Mouse (Mus musculus): ENCODE data around the gene Gm16381. TPM values are rescaled to one million over a fixed set of nuclear protein-coding genes. Genes with fewer than 3 reads are reported as not detected.
"Not testable (repeated sequence)": the region's sequence is repeated elsewhere in the genome, so short reads cannot be mapped to it uniquely, and the experiment has no call there.

Gene Gm16381
- not detected in 2 replicates for polyA plus RNA-seq (2014; fragmentation: Nextera tagmentation; extraction: Ambion mirVana)

- not testable (repeated sequence) for H3K4me2 ChIP-seq (ENCODE audit: low read length); ATAC-seq (ENCODE audit: insufficient number of reproducible peaks, insufficient read depth, low FRiP score, low read depth); H3K27ac ChIP-seq (replicated peaks in 1 of 2; ENCODE audit: control insufficient read depth in 1 of 2, insufficient read depth in 1 of 2, low read depth in 2 of 2, low read length in 2 of 2); H3K27me3 ChIP-seq (ENCODE audit: control insufficient read depth, insufficient read depth, low read length); H3K4me3 ChIP-seq (ENCODE audit: control insufficient read depth in 1 of 2, insufficient read depth in 1 of 2, low read depth in 1 of 2, low read length in 2 of 2); H3K36me3 ChIP-seq (ENCODE audit: control insufficient read depth, insufficient read depth, low read length); H3K9me3 ChIP-seq (ENCODE audit: control insufficient read depth, low read length); H3K9ac ChIP-seq (ENCODE audit: low read length); H3K4me1 ChIP-seq (ENCODE audit: control insufficient read depth in 2 of 2, insufficient read depth in 2 of 2, low read length in 2 of 2)
- 49% methylated on average over 1 of the region's 2 CpGs for WGBS
These were observed at the start of gene Gm16381 for GRCm38 (mm10) chr12:87644520-87644919. Gene Gm16381, minus strand, starts transcription at chr12:87644620.

GRCm38 (mm10) chr12:87652916-87653703 is 8.7 kb upstream of the Gm16381 start:
- H3K4me1 ChIP-seq (ENCODE audit: control insufficient read depth in 2 of 2, insufficient read depth in 2 of 2, low read length in 2 of 2); H3K27me3 ChIP-seq (ENCODE audit: control insufficient read depth, insufficient read depth, low read length); ATAC-seq (ENCODE audit: insufficient number of reproducible peaks, insufficient read depth, low FRiP score, low read depth); H3K36me3 ChIP-seq (ENCODE audit: control insufficient read depth, insufficient read depth, low read length); H3K4me2 ChIP-seq (ENCODE audit: low read length); H3K9me3 ChIP-seq (ENCODE audit: control insufficient read depth, low read length); H3K9ac ChIP-seq (ENCODE audit: low read length); H3K27ac ChIP-seq (replicated peaks in 1 of 2; ENCODE audit: control insufficient read depth in 1 of 2, insufficient read depth in 1 of 2, low read depth in 2 of 2, low read length in 2 of 2); H3K4me3 ChIP-seq (ENCODE audit: control insufficient read depth in 1 of 2, insufficient read depth in 1 of 2, low read depth in 1 of 2, low read length in 2 of 2): not testable (repeated sequence)
- 74% methylated on average over 2 of the region's 4 CpGs for WGBS

DNA sequence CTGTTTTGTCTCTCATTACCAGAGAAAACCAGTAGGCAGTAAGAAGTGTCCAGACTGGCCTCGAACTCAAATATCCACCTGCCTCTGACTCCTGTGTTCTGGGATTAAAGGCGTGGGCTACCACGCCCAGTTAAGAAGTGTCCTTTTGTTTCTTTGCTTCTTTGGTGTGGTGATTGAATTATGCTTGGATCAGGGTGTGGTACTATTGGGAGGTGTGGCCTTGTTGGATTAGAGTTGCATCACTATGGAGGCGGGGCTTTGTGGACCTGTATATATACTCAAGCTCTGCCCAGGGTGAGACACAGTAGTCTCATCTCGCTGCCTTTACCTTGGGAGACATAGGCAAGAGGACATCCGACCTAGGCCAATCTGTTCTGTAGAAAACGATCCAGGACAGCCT is 25.9 kb downstream of the Gm16381 start, which contains the start of gene Gm4027:
Gm4027 (plus strand) TSS at position 301 of the 400 bp plus-strand sequence.
- not testable (repeated sequence) for ATAC-seq (ENCODE audit: insufficient number of reproducible peaks, insufficient read depth, low FRiP score, low read depth); H3K4me2 ChIP-seq (ENCODE audit: low read length); H3K27me3 ChIP-seq (ENCODE audit: control insufficient read depth, insufficient read depth, low read length)

DNA sequence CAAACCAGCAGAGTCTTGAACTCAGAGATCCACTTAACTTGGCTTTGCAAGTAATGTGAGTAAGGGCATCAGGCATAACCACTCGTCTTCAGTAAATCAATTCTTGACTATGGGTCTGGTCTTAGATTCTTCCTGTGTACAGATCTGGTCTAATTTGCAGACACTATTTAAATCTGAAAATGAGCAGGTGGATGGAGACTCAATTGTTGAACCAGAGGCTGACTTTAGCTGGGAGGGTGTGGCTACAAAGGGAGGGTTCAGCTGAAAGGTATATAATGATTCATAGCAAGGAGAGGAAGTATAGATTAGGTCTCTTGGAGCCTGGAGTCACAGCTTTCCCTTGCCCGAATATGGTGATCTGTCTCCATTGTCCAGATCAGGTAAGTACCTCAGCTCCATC is 42.0 kb downstream of the Gm16381 start, which contains the start of gene Oog1:
Oog1 (plus strand) TSS at position 301 of the 400 bp plus-strand sequence.
- 76% methylated on average over 1 of the region's 2 CpGs for WGBS
- H3K4me2 ChIP-seq (ENCODE audit: low read length); H3K9me3 ChIP-seq (ENCODE audit: control insufficient read depth, low read length): not testable (repeated sequence)

More for the DNA sequence above, 25.9 kb downstream of the Gm16381 start, which contains the start of gene Gm4027:
- H3K4me3 ChIP-seq (ENCODE audit: control insufficient read depth in 1 of 2, insufficient read depth in 1 of 2, low read depth in 1 of 2, low read length in 2 of 2); H3K9ac ChIP-seq (ENCODE audit: low read length); H3K27ac ChIP-seq (replicated peaks in 1 of 2; ENCODE audit: control insufficient read depth in 1 of 2, insufficient read depth in 1 of 2, low read depth in 2 of 2, low read length in 2 of 2); H3K9me3 ChIP-seq (ENCODE audit: control insufficient read depth, low read length); H3K4me1 ChIP-seq (ENCODE audit: control insufficient read depth in 2 of 2, insufficient read depth in 2 of 2, low read length in 2 of 2); H3K36me3 ChIP-seq (ENCODE audit: control insufficient read depth, insufficient read depth, low read length): not testable (repeated sequence)
- 77% methylated on average over 4 of the region's 7 CpGs for WGBS

GRCm38 (mm10) chr12:87601388-87601787 is 43.0 kb downstream of the Gm16381 start:
- not testable (repeated sequence) for H3K27ac ChIP-seq (replicated peaks in 1 of 2; ENCODE audit: control insufficient read depth in 1 of 2, insufficient read depth in 1 of 2, low read depth in 2 of 2, low read length in 2 of 2); ATAC-seq (ENCODE audit: insufficient number of reproducible peaks, insufficient read depth, low FRiP score, low read depth); H3K4me1 ChIP-seq (ENCODE audit: control insufficient read depth in 2 of 2, insufficient read depth in 2 of 2, low read length in 2 of 2); H3K36me3 ChIP-seq (ENCODE audit: control insufficient read depth, insufficient read depth, low read length); H3K27me3 ChIP-seq (ENCODE audit: control insufficient read depth, insufficient read depth, low read length); H3K9ac ChIP-seq (ENCODE audit: low read length); H3K4me2 ChIP-seq (ENCODE audit: low read length); H3K4me3 ChIP-seq (ENCODE audit: control insufficient read depth in 1 of 2, insufficient read depth in 1 of 2, low read depth in 1 of 2, low read length in 2 of 2); H3K9me3 ChIP-seq (ENCODE audit: control insufficient read depth, low read length)
- 8% methylated on average over 2 of the region's 2 CpGs for WGBS

More for the DNA sequence above, 42.0 kb downstream of the Gm16381 start, which contains the start of gene Oog1:
- H3K9ac ChIP-seq (ENCODE audit: low read length); H3K27ac ChIP-seq (replicated peaks in 1 of 2; ENCODE audit: control insufficient read depth in 1 of 2, insufficient read depth in 1 of 2, low read depth in 2 of 2, low read length in 2 of 2); ATAC-seq (ENCODE audit: insufficient number of reproducible peaks, insufficient read depth, low FRiP score, low read depth); H3K36me3 ChIP-seq (ENCODE audit: control insufficient read depth, insufficient read depth, low read length); H3K27me3 ChIP-seq (ENCODE audit: control insufficient read depth, insufficient read depth, low read length); H3K4me1 ChIP-seq (ENCODE audit: control insufficient read depth in 2 of 2, insufficient read depth in 2 of 2, low read length in 2 of 2); H3K4me3 ChIP-seq (ENCODE audit: control insufficient read depth in 1 of 2, insufficient read depth in 1 of 2, low read depth in 1 of 2, low read length in 2 of 2): not testable (repeated sequence)

Other genes starting within 250 kb of the Gm16381 start
- gene Slirp, start 200.7 kb downstream of the Gm16381 start, polyA plus RNA-seq (2014; fragmentation: Nextera tagmentation; extraction: Ambion mirVana): 248 and 265 TPM in 2 replicates
- gene Alkbh1, start 200.6 kb downstream of the Gm16381 start, polyA plus RNA-seq (2014; fragmentation: Nextera tagmentation; extraction: Ambion mirVana): 29.5 and 36.1 TPM in 2 replicates
- gene Snw1, start 172.3 kb downstream of the Gm16381 start, polyA plus RNA-seq (2014; fragmentation: Nextera tagmentation; extraction: Ambion mirVana): 78.0 and 84.0 TPM in 2 replicates
- gene Gm5788, start 149.9 kb downstream of the Gm16381 start, polyA plus RNA-seq (2014; fragmentation: Nextera tagmentation; extraction: Ambion mirVana): not detected in 2 replicates
- gene Gm8300, start 130.3 kb downstream of the Gm16381 start, polyA plus RNA-seq (2014; fragmentation: Nextera tagmentation; extraction: Ambion mirVana): not detected in 2 replicates
- gene Oog1, start 41.9 kb downstream of the Gm16381 start, polyA plus RNA-seq (2014; fragmentation: Nextera tagmentation; extraction: Ambion mirVana): not detected in 2 replicates
- not detected in 2 replicates for gene Gm4027, start 25.8 kb downstream of the Gm16381 start, polyA plus RNA-seq (2014; fragmentation: Nextera tagmentation; extraction: Ambion mirVana)
- gene Gm21319, start 131.1 kb upstream of the Gm16381 start, polyA plus RNA-seq (2014; fragmentation: Nextera tagmentation; extraction: Ambion mirVana): not detected in 2 replicates
- not detected in 2 replicates for gene Gm21936, start 150.9 kb upstream of the Gm16381 start, polyA plus RNA-seq (2014; fragmentation: Nextera tagmentation; extraction: Ambion mirVana)
- not detected in 2 replicates for gene BB287469, start 172.0 kb upstream of the Gm16381 start, polyA plus RNA-seq (2014; fragmentation: Nextera tagmentation; extraction: Ambion mirVana)
- not detected in 2 replicates for gene Gm2001, start 197.7 kb upstream of the Gm16381 start, polyA plus RNA-seq (2014; fragmentation: Nextera tagmentation; extraction: Ambion mirVana)
- gene Gm2016, start 229.5 kb upstream of the Gm16381 start, polyA plus RNA-seq (2014; fragmentation: Nextera tagmentation; extraction: Ambion mirVana): not detected in 2 replicates

Data from heart, embryonic 14.5 days (tissue).